Mouse (Mus musculus) bone marrow macrophage, adult 2 months (primary cell): ENCODE data around the gene Krtap5-3.
"Not testable (repeated sequence)": the region's sequence is repeated elsewhere in the genome, so short reads cannot be mapped to it uniquely, and the experiment has no call there.

Experiments used
- CTCF ChIP-seq: IDR thresholded peaks from 2 replicates; pipeline ENCODE4 v1.5.1; 2012; ENCODE audit warnings: low read depth, mild to moderate bottlenecking, low read length, moderate library complexity
- POLR2A ChIP-seq: IDR thresholded peaks from 2 replicates; pipeline ENCODE4 v1.6.1; 2012; ENCODE audit warnings: mild to moderate bottlenecking, low read depth, low read length, borderline replicate concordance

GRCm38 (mm10) chr7:142229871-142230270, 28.7 kb downstream of the Krtap5-3 start, which contains the start of gene Krtap5-5:
- TF ChIP-seq CTCF, POLR2A: not testable (repeated sequence)
